Mouse (Mus musculus) G1E (cell line): ENCODE results near the gene Atrnl1.

ENCODE experiments used
- CTCF ChIP-seq: IDR thresholded peaks from 2 replicates; pipeline ENCODE4 v1.5.1; 2012; ENCODE audit warnings: low read depth, low read length, inconsistent platforms, mixed read lengths
- GATA1 ChIP-seq: IDR thresholded peaks from 2 replicates; pipeline ENCODE4 v1.6.1; 2012; ENCODE audit warnings: borderline replicate concordance, low read length, inconsistent platforms, mixed read lengths
- POLR2AphosphoS5 ChIP-seq: IDR thresholded peaks from 2 replicates; pipeline ENCODE4 v1.6.1; 2012; ENCODE audit warnings: low read depth, low read length, inconsistent platforms; ENCODE audit not compliant: insufficient replicate concordance
- TAL1 ChIP-seq: conservative IDR thresholded peaks from 2 replicates; pipeline ENCODE4 v1.6.1; 2012; ENCODE audit warnings: low read depth, low read length, inconsistent platforms, mixed read lengths

- no peak for TF ChIP-seq GATA1
- no peak for TF ChIP-seq CTCF
- no peak for TF ChIP-seq POLR2AphosphoS5
- TF ChIP-seq TAL1, result no peak
These were observed 346.5 kb downstream of the Atrnl1 start for GRCm38 (mm10) chr19:57957363-57957762.
